Mouse (Mus musculus) liver, embryonic 15.5 days (tissue): Measurements from ENCODE around the gene Tnn. TPM values are rescaled to one million over a fixed set of nuclear protein-coding genes. Genes with fewer than 3 reads are reported as not detected.

Experiments used
- ATAC-seq: fragments of 200-750 bp; cut with Nextera tagmentation; 2 replicates; pipeline ENCODE4 v1.8.0; 2017; ENCODE audit warnings: moderate number of reproducible peaks, mild to moderate bottlenecking, moderate library complexity; ENCODE audit not compliant: insufficient read depth
- H3K27ac ChIP-seq: fragments of 300-500 bp; sonication (generic); replicated peaks from 2 replicates; pipeline ENCODE4 v1.5.1; 2015; ENCODE audit warnings: mild to moderate bottlenecking, inconsistent platforms
- H3K27me3 ChIP-seq: fragments of 300-500 bp; sonication (generic); 2 replicates; pipeline ENCODE4 v1.6.1; 2015; ENCODE audit warnings: mild to moderate bottlenecking, inconsistent platforms
- H3K36me3 ChIP-seq: fragments of 300-500 bp; sonication (generic); replicated peaks from 2 replicates; pipeline ENCODE4 v1.6.1; 2015; ENCODE audit warnings: moderate library complexity, mild to moderate bottlenecking, inconsistent platforms
- H3K4me1 ChIP-seq: fragments of 300-500 bp; sonication (generic); replicated peaks from 2 replicates; pipeline ENCODE4 v1.6.1; 2015; ENCODE audit warnings: inconsistent platforms
- H3K4me2 ChIP-seq: fragments of 300-500 bp; sonication (generic); 2 replicates; pipeline ENCODE4 v1.6.1; 2015; ENCODE audit warnings: moderate library complexity, mild to moderate bottlenecking, inconsistent platforms
- H3K4me3 ChIP-seq: fragments of 300-500 bp; sonication (generic); replicated peaks from 2 replicates; pipeline ENCODE4 v1.5.1; 2015; ENCODE audit warnings: mild to moderate bottlenecking, inconsistent platforms
- H3K9ac ChIP-seq: fragments of 300-500 bp; sonication (generic); 2 replicates; pipeline ENCODE4 v1.6.1; 2015; ENCODE audit warnings: moderate library complexity, mild to moderate bottlenecking, inconsistent platforms
- H3K9me3 ChIP-seq: fragments of 300-500 bp; sonication (generic); replicated peaks from 2 replicates; pipeline ENCODE4 v1.6.1; 2016; ENCODE audit warnings: inconsistent platforms
- WGBS: fragments of 180-500 bp; shearing (Covaris S2); methylation state at CpG from one replicate; pipeline ENCODE4 v1.1.7; 2015; ENCODE audit warnings: mixed read lengths; ENCODE audit not compliant: insufficient replicate concordance; 5-methylcytosine and 5-hydroxymethylcytosine counted together
- polyA plus RNA-seq: library from polyadenylated mRNA; unstranded; fragments of >200 nt; fragmentation: Nextera tagmentation; extraction: Ambion mirVana; gene quantifications from 2 replicates; pipeline ENCODE4 v1.2.1, GENCODE M21; 2015

Gene Tnn
- polyA plus RNA-seq, 1 experiment from 2014 or later: 0.07 TPM

DNA sequence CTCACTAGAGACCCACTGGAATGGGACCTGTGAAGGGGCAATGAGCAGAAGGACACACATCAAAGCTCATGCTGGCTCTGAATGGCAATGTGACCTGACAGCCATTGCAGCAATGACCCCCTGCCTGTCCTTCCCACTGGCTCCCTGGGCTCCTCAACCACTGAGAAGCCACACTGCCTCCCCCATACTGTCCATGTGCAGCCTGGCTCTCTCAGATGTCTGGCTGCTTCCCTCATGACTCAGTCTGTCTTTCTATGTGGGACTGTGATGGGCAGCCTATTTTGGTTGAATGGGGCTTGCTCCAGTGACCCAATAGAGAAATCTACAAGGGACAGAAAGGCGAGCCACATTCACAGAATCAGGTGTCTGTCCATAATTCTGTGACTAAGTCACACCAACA is 70.7 kb downstream of the Tnn start:
- H3K36me3 ChIP-seq: peaks cover 6% of the 10 kb centered on the region

DNA sequence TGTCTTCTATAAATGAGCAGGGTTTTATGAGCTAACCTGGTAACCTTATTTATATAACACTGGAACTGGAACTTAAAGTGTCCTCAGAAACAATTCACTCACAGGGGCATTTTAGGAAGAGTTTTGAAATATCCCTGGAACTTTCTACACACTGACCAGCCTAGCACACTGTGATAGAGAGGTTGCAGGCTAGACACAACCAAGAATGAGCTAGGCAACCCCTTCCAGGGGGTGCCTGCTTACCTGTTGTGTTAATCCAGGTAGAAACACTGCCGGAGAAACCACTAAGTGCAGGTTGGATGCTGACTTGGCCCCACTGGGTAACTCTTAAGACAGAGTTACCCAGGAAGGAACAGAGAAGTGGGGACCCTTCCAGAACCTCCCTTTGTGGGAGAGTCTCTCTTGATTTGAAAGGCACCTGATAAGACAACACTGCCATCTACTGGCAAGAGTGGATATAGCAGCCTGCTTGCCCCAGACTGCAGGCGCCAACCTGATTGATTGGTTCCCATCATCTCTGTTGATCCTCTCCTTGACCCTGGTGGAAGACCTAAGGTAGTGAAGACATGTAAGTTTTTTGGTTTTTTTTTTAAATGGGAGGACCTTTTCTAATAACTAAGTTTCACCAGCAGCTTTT is 72.5 kb downstream of the Tnn start:
- ATAC-seq: no peak
- no peak overlapping the region for H3K9ac ChIP-seq
- H3K4me1 ChIP-seq: peaks cover 10% of the 10 kb centered on the region; the same call in 1 of the 2 replicates
- no peak overlapping the region for H3K4me3 ChIP-seq
- no peak overlapping the region for H3K27ac ChIP-seq
- peaks cover 23% of the 10 kb centered on the region for H3K36me3 ChIP-seq
- WGBS: 24% methylated on average over 2 of the region's 2 CpGs
- H3K9me3 ChIP-seq: no peaks in the 10 kb centered on the region
- no peak overlapping the region for H3K4me2 ChIP-seq
- H3K27me3 ChIP-seq: no peaks in the 10 kb centered on the region

More for the DNA sequence above, 70.7 kb downstream of the Tnn start:
- Histone ChIP-seq H3K4me3 (no peak overlapping the region), H3K9me3 (no peaks in the 10 kb centered on the region), H3K4me2 (no peak overlapping the region), H3K27ac (no peak overlapping the region), H3K9ac (no peak overlapping the region), H3K27me3 (no peaks in the 10 kb centered on the region), H3K4me1 (peaks cover 10% of the 10 kb centered on the region; the same call in 1 of the 2 replicates)
- no peak for ATAC-seq
- WGBS: 37% methylated on average over 1 of the region's 1 CpGs

DNA sequence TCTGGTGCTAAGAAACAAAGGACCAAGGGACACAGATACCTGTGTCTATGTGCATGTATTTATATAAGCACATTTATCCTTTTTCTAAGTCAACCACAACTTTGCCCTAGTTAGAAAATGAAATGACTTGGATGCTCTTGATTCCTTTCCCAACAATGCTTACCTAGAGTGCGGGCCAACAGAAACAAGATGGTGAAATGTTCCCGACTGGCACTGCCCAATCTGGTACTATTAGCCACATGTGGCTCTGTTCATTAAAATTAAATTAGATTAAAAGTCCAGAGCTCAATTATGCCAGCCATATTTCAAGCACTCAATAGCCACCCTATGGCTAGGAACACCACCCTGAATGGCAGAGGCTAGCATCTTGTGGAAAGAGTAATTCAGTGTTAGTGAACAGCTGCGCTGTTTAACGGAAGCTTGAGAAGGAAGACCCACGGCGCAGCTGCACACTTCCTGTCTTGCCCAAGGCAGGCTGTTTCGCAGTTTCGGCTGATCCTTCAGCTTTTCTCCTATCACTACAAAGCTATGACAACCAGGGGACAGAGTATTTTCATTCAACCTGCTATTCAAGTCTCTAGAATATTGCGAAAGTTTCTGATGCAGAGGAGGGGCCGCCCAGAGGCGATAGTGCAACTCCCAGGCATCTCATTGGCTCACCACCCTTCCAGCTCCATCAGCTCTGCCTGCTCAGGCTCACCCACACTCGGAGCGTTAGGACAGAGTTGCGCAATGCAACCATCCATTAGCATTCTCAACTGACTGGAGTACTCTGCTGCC is 74.3 kb downstream of the Tnn start:
- ATAC-seq: peak; percentile 67; the same call in 1 of the 2 replicates
- Histone ChIP-seq H3K4me2 (peak overlapping the region; percentile 32), H3K27me3 (no peaks in the 10 kb centered on the region), H3K36me3 (peaks cover 35% of the 10 kb centered on the region), H3K4me3 (no peak overlapping the region), H3K9ac (no peak overlapping the region), H3K4me1 (peaks cover 10% of the 10 kb centered on the region; the same call in 1 of the 2 replicates), H3K9me3 (no peaks in the 10 kb centered on the region), H3K27ac (no peak overlapping the region)
- WGBS: 35% methylated on average over 14 of the region's 14 CpGs

DNA sequence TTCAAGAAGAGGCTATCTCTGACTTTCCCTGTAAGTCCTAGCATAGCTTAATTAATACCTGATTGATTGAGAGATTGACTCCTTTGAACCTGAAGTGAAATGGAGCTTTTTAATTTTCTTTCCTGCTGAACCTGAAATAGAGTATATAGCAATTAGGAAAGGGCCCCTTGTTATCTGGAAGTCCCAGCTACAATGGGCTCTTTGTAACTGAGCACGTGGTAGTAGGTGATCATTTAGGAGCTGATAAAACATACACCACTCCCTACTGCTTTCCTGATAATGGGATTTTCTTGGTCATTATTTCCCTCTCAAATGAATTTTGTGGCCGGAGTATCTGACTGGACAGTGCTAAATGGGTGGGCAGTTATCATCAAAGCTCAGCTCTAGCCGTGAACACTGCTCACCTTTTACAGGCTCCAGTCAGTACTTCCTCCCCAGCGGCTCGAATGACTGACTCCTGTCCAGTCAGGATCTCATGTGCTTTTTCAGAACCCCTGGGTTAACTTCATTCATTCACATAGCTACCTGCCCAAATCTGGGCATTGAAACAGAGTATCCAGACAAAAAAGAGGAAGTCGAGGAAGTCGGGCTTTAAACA is 88.7 kb downstream of the Tnn start:
- Histone ChIP-seq H3K9me3 (no peaks in the 10 kb centered on the region), H3K27me3 (no peaks in the 10 kb centered on the region), H3K4me3 (no peak overlapping the region), H3K4me2 (no peak overlapping the region), H3K27ac (no peak overlapping the region), H3K36me3 (peaks cover 12% of the 10 kb centered on the region), H3K9ac (no peak overlapping the region), H3K4me1 (peaks cover 51% of the 10 kb centered on the region)
- 38% methylated on average over 7 of the region's 7 CpGs for WGBS
- no peak for ATAC-seq

DNA sequence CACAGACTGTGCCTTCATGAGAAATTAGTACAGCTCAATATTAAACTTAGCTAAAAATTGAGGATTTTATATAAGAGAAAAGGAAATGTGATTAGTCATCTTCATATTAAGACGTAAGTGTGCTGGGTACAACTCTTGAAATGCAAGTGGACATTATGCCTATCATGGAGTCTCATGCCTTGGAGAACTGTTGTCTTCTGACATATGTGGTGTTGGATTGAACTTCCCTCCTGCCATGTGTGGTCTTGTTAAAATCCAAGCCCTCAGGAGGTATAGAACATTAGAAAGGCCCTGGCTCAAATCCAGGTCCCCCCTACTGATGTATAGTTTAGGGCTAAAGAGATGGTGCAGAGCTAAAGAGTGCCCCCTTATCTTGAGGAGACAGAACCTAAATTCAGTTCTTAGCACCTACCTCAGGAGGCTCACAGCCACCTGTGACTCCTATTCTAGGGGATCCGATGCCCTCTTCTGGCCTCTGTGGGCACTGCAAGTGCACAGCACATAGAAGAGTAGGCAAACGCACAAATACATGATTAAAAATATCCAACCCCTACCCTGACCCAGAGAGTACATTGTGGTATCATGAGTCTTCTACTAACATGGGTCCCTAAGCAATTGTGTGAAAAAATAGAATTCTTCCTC is 91.5 kb downstream of the Tnn start:
- peaks cover 8% of the 10 kb centered on the region for H3K36me3 ChIP-seq
- WGBS: 25% methylated on average over 3 of the region's 3 CpGs
- H3K9ac ChIP-seq: no peak overlapping the region
- peak overlapping the region; percentile 22; the same call in 1 of the 2 replicates for H3K4me3 ChIP-seq
- H3K4me1 ChIP-seq: peaks cover 78% of the 10 kb centered on the region
- H3K27me3 ChIP-seq: no peaks in the 10 kb centered on the region
- no peaks in the 10 kb centered on the region for H3K9me3 ChIP-seq
- H3K27ac ChIP-seq: peak overlapping the region; percentile 93
- H3K4me2 ChIP-seq: peak overlapping the region; percentile 61
- peak; percentile 51 for ATAC-seq

DNA sequence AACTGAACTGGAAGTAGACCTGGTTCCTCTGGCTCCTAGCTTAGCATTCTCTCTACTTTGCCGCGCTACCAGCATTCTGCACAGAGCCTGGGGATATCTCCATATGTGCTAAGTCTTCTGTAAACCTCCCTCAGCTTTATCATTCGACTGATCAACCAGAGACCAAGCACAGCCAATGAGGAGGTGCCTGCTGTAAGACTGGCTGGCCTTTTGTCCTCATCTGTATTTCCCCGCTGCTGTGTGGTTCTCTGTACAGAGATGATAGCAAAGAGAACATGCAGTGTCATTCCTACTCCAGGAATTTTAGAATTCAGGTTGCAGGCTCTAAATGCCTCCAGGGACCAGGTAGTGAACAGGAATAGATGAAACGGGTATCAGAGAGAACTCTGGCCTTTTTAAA is 92.1 kb downstream of the Tnn start:
- Histone ChIP-seq H3K4me3 (peak overlapping the region; percentile 22; the same call in 1 of the 2 replicates), H3K27me3 (no peaks in the 10 kb centered on the region), H3K9me3 (no peaks in the 10 kb centered on the region), H3K4me2 (peak overlapping the region; percentile 61), H3K36me3 (0 out of 2 replicates have a peak, but pooled peaks cover 2% of the 10 kb centered on the region), H3K9ac (peak overlapping the region; percentile 31; the same call in 1 of the 2 replicates), H3K4me1 (peaks cover 82% of the 10 kb centered on the region), H3K27ac (peak overlapping the region; percentile 93)
- ATAC-seq: peak; percentile 98
- 15% methylated on average over 5 of the region's 5 CpGs for WGBS

DNA sequence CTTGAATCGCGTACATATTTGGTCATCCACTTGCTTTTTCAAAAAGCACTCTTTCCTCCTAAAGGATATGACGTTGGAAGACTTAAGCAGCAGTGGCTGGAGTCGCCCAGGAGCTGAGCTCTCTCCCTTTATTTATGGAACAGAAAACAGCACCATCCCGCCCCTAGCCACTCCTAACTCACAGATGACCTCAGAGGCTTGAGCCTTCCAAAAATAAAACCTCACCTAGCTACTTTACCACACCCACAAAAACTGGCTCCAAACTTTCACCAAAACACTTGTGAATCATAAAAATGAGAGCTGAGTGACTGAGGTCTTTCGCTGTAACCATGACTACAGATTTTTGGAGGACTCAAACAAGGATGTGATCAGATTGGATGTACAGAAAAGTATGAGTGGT is 92.8 kb downstream of the Tnn start:
- peaks cover 82% of the 10 kb centered on the region for H3K4me1 ChIP-seq
- no peaks in the 10 kb centered on the region for H3K9me3 ChIP-seq
- H3K27me3 ChIP-seq: no peaks in the 10 kb centered on the region
- H3K4me3 ChIP-seq: no peak overlapping the region
- peak overlapping the region; percentile 61 for H3K4me2 ChIP-seq
- peak overlapping the region; percentile 93 for H3K27ac ChIP-seq
- ATAC-seq: no peak
- H3K9ac ChIP-seq: peak overlapping the region; percentile 31; the same call in 1 of the 2 replicates
- no peaks in the 10 kb centered on the region for H3K36me3 ChIP-seq
- WGBS: 62% methylated on average over 6 of the region's 6 CpGs

DNA sequence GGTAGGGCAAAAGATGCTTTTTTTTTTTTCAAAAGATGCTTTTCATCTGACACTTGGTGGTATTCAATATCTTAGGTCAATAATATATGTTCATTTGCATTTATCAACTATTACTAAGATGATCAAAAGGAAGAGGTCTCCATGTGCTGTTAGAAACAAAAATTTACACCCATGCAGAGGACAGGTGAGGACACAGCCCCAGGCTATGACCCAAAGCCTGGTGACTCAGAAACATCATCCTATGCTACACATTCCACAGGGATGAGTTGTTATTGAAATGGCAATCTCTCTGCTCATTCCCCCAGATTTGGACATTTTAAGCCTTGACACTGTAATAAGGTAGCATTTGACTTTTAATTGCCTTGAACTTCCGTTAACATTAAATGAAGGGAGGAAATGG is 93.5 kb downstream of the Tnn start:
- Histone ChIP-seq H3K9ac (no peak overlapping the region), H3K27me3 (no peaks in the 10 kb centered on the region), H3K4me3 (no peak overlapping the region), H3K27ac (peak overlapping the region; percentile 93), H3K4me2 (peak overlapping the region; percentile 61; the same call in 1 of the 2 replicates), H3K9me3 (no peaks in the 10 kb centered on the region), H3K4me1 (peaks cover 82% of the 10 kb centered on the region), H3K36me3 (no peaks in the 10 kb centered on the region)
- no peak for ATAC-seq
- 46% methylated on average over 1 of the region's 1 CpGs for WGBS

DNA sequence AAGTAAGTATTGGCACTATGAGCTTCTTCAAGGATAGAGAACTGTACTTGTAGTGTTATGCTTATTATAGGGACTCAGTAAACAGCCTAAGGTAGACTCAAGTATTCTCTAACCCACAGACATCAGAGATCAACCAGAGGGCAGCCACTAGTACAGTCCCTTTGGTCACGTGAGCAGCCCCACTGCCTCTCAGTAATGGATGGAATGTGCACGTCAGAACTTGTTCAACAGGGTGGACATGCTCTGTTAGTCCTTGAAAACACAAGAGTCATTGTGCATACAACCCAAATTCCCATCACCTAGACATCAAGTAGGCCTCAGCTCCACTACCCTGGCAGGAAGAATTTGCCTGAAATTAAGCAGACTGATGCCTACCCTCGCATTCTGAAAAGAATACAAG is 95.7 kb downstream of the Tnn start:
- H3K36me3 ChIP-seq: no peaks in the 10 kb centered on the region
- H3K9ac ChIP-seq: no peak overlapping the region
- no peak for ATAC-seq
- 75% methylated on average over 3 of the region's 3 CpGs for WGBS
- H3K4me3 ChIP-seq: no peak overlapping the region
- no peaks in the 10 kb centered on the region for H3K27me3 ChIP-seq
- H3K9me3 ChIP-seq: no peaks in the 10 kb centered on the region
- no peak overlapping the region for H3K4me2 ChIP-seq
- peaks cover 83% of the 10 kb centered on the region for H3K4me1 ChIP-seq
- no peak overlapping the region for H3K27ac ChIP-seq

DNA sequence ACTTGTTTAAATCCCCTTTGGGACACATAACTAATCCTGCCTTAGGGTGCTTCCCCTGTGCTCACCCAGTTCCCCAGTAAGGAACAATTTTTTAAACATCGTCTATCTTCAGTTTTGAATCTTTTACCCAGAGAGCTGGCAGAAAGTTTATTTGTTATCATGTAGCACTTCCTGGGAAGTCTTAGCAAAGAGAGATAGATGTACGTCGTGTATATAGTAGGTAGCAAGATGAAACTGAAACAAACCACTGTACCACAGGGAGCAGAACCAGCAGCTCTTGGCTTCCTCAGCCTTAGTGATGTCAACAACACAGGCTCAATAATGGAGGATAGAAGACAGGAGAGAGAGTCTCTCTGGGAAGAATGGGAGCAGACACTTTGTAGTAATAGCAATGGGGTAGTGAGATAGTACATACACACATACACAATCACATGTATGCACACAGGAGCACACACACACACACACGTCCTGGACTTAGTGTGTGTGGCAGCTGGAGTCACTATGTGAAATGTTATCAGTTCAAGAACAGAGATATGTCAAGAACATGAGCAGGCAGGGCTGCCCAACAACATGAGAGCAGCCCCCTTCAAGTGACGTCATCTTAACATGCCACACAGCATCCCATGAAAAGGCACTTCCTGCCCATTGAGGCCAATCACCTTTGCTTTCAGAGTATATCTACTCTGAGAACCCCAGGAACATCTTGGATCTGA is 98.9 kb downstream of the Tnn start:
- Histone ChIP-seq H3K4me2 (no peak overlapping the region), H3K4me3 (no peak overlapping the region), H3K27ac (peak overlapping the region; percentile 24; the same call in 1 of the 2 replicates), H3K36me3 (no peaks in the 10 kb centered on the region; the same call in 1 of the 2 replicates), H3K9ac (no peak overlapping the region), H3K9me3 (no peaks in the 10 kb centered on the region), H3K4me1 (peaks cover 80% of the 10 kb centered on the region), H3K27me3 (no peaks in the 10 kb centered on the region)
- no peak for ATAC-seq
- WGBS: 30% methylated on average over 5 of the region's 5 CpGs
